Mouse (Mus musculus) liver, adult 2 months (tissue): ENCODE measurements around the gene Engase.

Experiments
- CTCF ChIP-seq: fragments of 200-500 bp; IDR thresholded peaks from 2 replicates; pipeline ENCODE4 v1.5.1; 2011; ENCODE audit warnings: low read depth, low read length, control low read depth
- POLR2A ChIP-seq: fragments of 200-500 bp; IDR thresholded peaks from 2 replicates; pipeline ENCODE4 v1.6.1; 2011; ENCODE audit warnings: low read length, control low read depth; ENCODE audit not compliant: insufficient read depth; ENCODE audit errors: extremely low read depth

DNA sequence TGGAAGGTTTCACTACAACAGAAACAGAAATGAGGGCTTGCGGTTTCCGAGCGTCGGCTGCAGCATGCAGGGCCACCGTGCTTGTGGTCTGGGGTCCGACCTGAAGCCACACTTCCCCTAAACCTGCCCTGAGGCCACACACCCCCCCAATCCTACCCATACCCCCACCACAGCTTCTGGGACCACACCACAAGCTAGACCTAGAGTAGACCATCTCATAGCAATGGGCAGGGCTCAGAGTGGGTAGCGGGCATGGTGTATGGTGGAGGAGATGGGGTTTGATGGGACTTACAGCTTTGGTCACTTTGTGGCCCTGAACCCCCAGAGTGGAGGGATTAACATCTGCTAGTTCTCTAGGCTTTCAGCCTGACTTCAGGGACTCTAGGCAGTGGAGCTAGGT, 14.6 kb downstream of the Engase start:
- TF ChIP-seq CTCF (no peak), POLR2A (no peak)
